Mouse (Mus musculus) liver, postnatal 0 days (tissue): Measurements from ENCODE around the gene Mbnl2. TPM values are rescaled to one million over a fixed set of nuclear protein-coding genes. Genes with fewer than 3 reads are reported as not detected.

Source experiments
- ATAC-seq: fragments of 200-750 bp; cut with Nextera tagmentation; 2 replicates; pipeline ENCODE4 v1.8.0; 2017; ENCODE audit warnings: mild to moderate bottlenecking, moderate library complexity
- DNase-seq: peaks from one replicate; pipeline ENCODE4 v3.0.0-alpha.2; 2016
- H3K27ac ChIP-seq: fragments of 300-500 bp; sonication (generic); 2 replicates; pipeline ENCODE4 v1.5.1; 2014; ENCODE audit warnings: antibody characterized with exemption, moderate library complexity, mild to moderate bottlenecking, low read depth
- H3K27me3 ChIP-seq: fragments of 300-500 bp; sonication (generic); 2 replicates; pipeline ENCODE4 v1.6.1; 2014; ENCODE audit warnings: low read length, control low read depth, mixed read lengths; ENCODE audit not compliant: insufficient read depth
- H3K36me3 ChIP-seq: fragments of 300-500 bp; sonication (generic); replicated peaks from 2 replicates; pipeline ENCODE4 v1.6.1; 2014; ENCODE audit warnings: mild to moderate bottlenecking, control low read depth, low read length, moderate library complexity, mixed read lengths; ENCODE audit not compliant: insufficient read depth
- H3K4me1 ChIP-seq: fragments of 300-500 bp; sonication (generic); 2 replicates; pipeline ENCODE4 v1.6.1; 2014; ENCODE audit warnings: antibody characterized with exemption, mild to moderate bottlenecking, control low read depth; ENCODE audit not compliant: insufficient read depth
- H3K4me2 ChIP-seq: fragments of 300-500 bp; sonication (generic); 2 replicates; pipeline ENCODE4 v1.6.1; 2014; ENCODE audit warnings: low read depth, mild to moderate bottlenecking, low read length, moderate library complexity, mixed read lengths
- H3K4me3 ChIP-seq: fragments of 300-500 bp; sonication (generic); 2 replicates; pipeline ENCODE4 v1.5.1; 2014; ENCODE audit warnings: low read depth, low read length
- H3K9ac ChIP-seq: fragments of 300-500 bp; sonication (generic); replicated peaks from 2 replicates; pipeline ENCODE4 v1.6.1; 2014; ENCODE audit warnings: mild to moderate bottlenecking, moderate library complexity
- H3K9me3 ChIP-seq: fragments of 300-500 bp; sonication (generic); 2 replicates; pipeline ENCODE4 v1.6.1; 2016; ENCODE audit warnings: mild to moderate bottlenecking, control low read depth, low read length, mixed read lengths
- CTCF ChIP-seq: sonication (generic); IDR thresholded peaks from 2 replicates; pipeline ENCODE4 v1.5.1; 2016; ENCODE audit warnings: antibody characterized with exemption, low read depth
- EP300 ChIP-seq: IDR thresholded peaks from 2 replicates; pipeline ENCODE4 v1.6.1; 2016; ENCODE audit warnings: antibody characterized with exemption, low read depth, mild to moderate bottlenecking
- WGBS: fragments of 180-500 bp; shearing (Covaris S2); extraction: QIAGEN DNeasy Blood & Tissue Kit; methylation state at CpG from one replicate; pipeline ENCODE4 v1.1.7; 2014; ENCODE audit not compliant: insufficient replicate concordance; 5-methylcytosine and 5-hydroxymethylcytosine counted together
- polyA plus RNA-seq: library from polyadenylated mRNA; unstranded; fragments of >200 nt; fragmentation: Nextera tagmentation; extraction: Ambion mirVana; gene quantifications from 2 replicates; pipeline ENCODE4 v1.2.1, GENCODE M21; 2015

Mbnl2 gene
- polyA plus RNA-seq, 1 experiment from 2014 or later: 16.9 TPM

DNA sequence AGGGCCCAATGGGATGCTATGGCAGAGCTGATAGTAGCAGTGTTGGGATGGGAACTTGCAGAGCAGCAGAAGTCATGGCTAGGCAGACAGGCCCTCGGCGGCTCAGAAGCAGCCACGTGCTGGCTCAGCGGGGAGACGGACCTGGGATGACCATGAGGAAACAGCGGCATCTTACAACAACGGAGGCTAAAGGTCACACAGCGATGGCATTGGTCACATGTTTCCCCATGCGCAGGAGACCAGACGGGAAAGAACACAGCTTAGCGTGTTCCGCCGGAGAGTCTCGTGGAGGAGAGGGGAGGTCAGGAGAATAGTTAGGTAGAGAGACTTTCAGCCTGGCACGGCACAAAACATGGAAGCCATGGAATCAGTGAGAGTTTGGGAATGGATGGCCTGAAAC, 125.7 kb downstream of the Mbnl2 start:
- 90% methylated on average over 15 of the region's 15 CpGs for WGBS
- no peak overlapping the region for H3K9ac ChIP-seq
- TF ChIP-seq EP300: no peak
- TF ChIP-seq CTCF: no peak
- H3K9me3 ChIP-seq: no peaks in the 10 kb centered on the region
- no peaks in the 10 kb centered on the region for H3K27me3 ChIP-seq
- H3K4me1 ChIP-seq: peaks cover 9% of the 10 kb centered on the region
- no peak overlapping the region for H3K27ac ChIP-seq
- no peak overlapping the region for H3K4me2 ChIP-seq
- H3K4me3 ChIP-seq: no peak overlapping the region
- peaks cover 12% of the 10 kb centered on the region; the same call in 1 of the 2 replicates for H3K36me3 ChIP-seq
- DNase-seq (no peak), ATAC-seq (no peak)

GRCm38 (mm10) chr14:120402715-120403114, 127.2 kb downstream of the Mbnl2 start:
- DNase-seq: no peak
- no peak overlapping the region for H3K4me2 ChIP-seq
- no peak overlapping the region for H3K27ac ChIP-seq
- H3K9me3 ChIP-seq: no peaks in the 10 kb centered on the region
- no peak overlapping the region for H3K4me3 ChIP-seq
- peaks cover 10% of the 10 kb centered on the region; the same call in 1 of the 2 replicates for H3K36me3 ChIP-seq
- WGBS: 93% methylated on average over 9 of the region's 9 CpGs
- H3K4me1 ChIP-seq: peaks cover 16% of the 10 kb centered on the region
- no peak for ATAC-seq
- TF ChIP-seq EP300 (no peak), CTCF (no peak)
- H3K27me3 ChIP-seq: no peaks in the 10 kb centered on the region
- H3K9ac ChIP-seq: no peak overlapping the region

DNA sequence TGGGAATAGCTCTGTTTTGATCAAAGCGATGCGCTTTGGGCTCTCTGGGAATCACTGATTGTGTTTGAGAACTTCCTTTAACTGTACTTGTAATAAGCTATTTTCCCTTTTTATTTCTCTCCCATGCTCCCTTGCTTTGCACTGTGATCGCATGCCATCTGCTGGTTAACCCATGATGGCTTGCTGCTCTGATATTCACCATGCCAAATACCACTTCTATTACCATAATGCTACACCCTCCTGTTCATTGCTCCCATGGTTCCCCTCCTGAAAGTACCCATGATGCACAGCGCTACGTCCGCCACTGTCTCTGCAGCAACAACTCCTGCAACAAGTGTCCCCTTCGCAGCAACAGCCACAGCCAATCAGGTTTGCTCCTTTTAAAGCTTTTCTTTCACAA, 128.9 kb downstream of the Mbnl2 start:
- WGBS: 82% methylated on average over 7 of the region's 7 CpGs
- no peak for DNase-seq
- TF ChIP-seq EP300 (no peak), CTCF (0 out of 2 replicates have a peak, but pooled peaks have one; percentile 13)

DNA sequence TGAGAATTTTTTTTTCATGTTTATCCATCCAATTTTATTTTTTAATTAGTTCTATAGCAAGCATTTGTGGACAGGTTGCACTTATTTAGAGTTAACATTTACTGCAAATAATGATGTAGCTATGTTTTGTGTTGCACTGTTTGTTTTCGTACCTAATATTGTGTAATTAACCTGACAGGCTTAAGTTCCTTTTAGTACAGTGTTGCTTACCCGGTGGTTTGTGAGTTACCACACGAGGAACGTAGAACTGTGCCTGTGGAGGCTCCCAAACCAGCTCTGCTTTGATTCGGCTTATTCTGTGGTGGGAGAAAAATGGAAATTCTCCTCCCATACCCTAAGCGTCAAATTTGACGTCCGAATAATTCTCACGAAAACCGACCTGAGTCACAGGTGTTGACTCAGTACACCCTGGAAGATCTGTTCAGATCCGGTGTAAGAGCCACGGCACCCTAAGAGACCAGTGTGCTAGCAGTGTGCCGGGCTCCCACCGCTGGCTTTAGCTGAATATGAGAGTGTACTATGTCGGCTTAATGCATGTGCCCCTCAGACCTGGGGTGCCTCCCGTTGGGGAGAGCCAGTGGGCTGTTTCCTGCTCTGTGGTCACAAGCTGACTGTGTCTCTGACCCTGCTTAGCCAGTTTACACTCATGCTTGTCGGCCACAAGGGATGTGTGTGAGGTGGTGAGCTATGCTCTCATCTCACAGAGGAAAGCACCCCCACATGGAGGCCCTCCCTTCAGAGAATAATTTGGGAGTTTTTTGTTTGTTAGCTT, 129.5 kb downstream of the Mbnl2 start:
- DNase-seq: no peak

More for the DNA sequence above, 128.9 kb downstream of the Mbnl2 start:
- H3K4me2 ChIP-seq: no peak overlapping the region
- peaks cover 16% of the 10 kb centered on the region for H3K4me1 ChIP-seq
- no peak overlapping the region for H3K4me3 ChIP-seq
- H3K27me3 ChIP-seq: no peaks in the 10 kb centered on the region
- ATAC-seq: no peak
- no peak overlapping the region for H3K9ac ChIP-seq
- H3K27ac ChIP-seq: no peak overlapping the region
- no peaks in the 10 kb centered on the region for H3K9me3 ChIP-seq
- H3K36me3 ChIP-seq: peaks cover 13% of the 10 kb centered on the region; the same call in 1 of the 2 replicates

DNA sequence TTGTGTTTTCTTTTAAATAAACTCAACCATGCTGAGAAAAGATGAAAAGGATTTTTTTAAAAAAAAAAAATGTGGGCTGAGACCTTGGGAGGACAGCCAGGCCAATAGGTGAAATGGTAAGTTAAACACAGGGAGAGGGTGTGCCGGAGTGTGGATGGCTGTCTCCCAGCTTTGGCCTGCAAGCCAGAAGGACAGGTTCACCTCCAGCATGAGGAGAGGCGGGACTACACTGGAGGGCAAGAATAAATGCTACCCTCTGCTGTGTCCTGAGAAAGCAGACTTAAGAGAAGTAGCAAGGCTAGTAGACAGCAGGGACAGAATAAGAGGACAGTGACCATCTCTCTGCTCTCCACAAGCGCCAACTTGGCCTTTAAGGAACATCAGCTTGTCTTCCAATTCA, 130.1 kb downstream of the Mbnl2 start:
- TF ChIP-seq CTCF: no peak
- TF ChIP-seq EP300: no peak
- Histone ChIP-seq H3K27me3 (no peaks in the 10 kb centered on the region), H3K9ac (no peak overlapping the region), H3K36me3 (peaks cover 13% of the 10 kb centered on the region; the same call in 1 of the 2 replicates), H3K4me1 (peaks cover 16% of the 10 kb centered on the region), H3K9me3 (no peaks in the 10 kb centered on the region), H3K4me2 (no peak overlapping the region), H3K27ac (0 out of 2 replicates have a peak overlapping the region, but pooled peaks have one; percentile 63), H3K4me3 (no peak overlapping the region)
- WGBS: 77% methylated on average over 3 of the region's 3 CpGs
- DNase-seq (no peak), ATAC-seq (no peak)

More for the DNA sequence above, 129.5 kb downstream of the Mbnl2 start:
- ATAC-seq: 0 out of 2 replicates have a peak, but pooled peaks have one; percentile 33
- Histone ChIP-seq H3K36me3 (peaks cover 13% of the 10 kb centered on the region; the same call in 1 of the 2 replicates), H3K9ac (no peak overlapping the region), H3K4me1 (peaks cover 16% of the 10 kb centered on the region), H3K27me3 (no peaks in the 10 kb centered on the region), H3K4me3 (no peak overlapping the region), H3K4me2 (peak overlapping the region; percentile 27), H3K27ac (peak overlapping the region; percentile 55), H3K9me3 (no peaks in the 10 kb centered on the region)
- TF ChIP-seq CTCF (no peak), EP300 (no peak)
- 42% methylated on average over 17 of the region's 17 CpGs for WGBS

DNA sequence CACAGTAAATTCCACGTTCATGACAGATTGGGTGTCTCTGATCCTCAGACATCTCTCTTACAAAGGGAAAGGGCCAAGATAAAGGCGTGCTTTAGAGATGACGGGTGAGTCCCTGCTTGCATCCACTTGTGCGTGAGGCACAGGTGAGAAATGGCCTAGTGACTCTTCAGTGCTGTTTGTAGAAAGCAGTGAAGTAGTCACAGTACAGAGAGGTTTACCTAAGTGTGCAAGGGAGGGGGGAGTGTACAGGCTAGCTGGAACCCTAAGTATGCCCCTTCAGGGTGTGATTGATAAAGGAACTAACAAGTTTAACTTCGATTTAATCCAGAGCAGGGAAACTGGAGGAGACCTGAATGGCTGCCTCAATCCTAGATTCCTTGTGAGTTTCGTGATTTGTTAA, 130.8 kb downstream of the Mbnl2 start:
- TF ChIP-seq EP300 (no peak), CTCF (no peak)
- H3K36me3 ChIP-seq: peaks cover 15% of the 10 kb centered on the region; the same call in 1 of the 2 replicates
- H3K27me3 ChIP-seq: no peaks in the 10 kb centered on the region
- peaks cover 16% of the 10 kb centered on the region for H3K4me1 ChIP-seq
- no peaks in the 10 kb centered on the region for H3K9me3 ChIP-seq
- no peak overlapping the region for H3K9ac ChIP-seq
- ATAC-seq (no peak), DNase-seq (no peak)
- 80% methylated on average over 6 of the region's 6 CpGs for WGBS
- no peak overlapping the region for H3K4me3 ChIP-seq
- H3K27ac ChIP-seq: peak overlapping the region; percentile 63
- no peak overlapping the region for H3K4me2 ChIP-seq
